Mouse (Mus musculus): Measurements from ENCODE around the gene Adgrg7.
A peak's percentile ranks its signal among the peaks of the same experiment; 100 is the strongest.

DNA sequence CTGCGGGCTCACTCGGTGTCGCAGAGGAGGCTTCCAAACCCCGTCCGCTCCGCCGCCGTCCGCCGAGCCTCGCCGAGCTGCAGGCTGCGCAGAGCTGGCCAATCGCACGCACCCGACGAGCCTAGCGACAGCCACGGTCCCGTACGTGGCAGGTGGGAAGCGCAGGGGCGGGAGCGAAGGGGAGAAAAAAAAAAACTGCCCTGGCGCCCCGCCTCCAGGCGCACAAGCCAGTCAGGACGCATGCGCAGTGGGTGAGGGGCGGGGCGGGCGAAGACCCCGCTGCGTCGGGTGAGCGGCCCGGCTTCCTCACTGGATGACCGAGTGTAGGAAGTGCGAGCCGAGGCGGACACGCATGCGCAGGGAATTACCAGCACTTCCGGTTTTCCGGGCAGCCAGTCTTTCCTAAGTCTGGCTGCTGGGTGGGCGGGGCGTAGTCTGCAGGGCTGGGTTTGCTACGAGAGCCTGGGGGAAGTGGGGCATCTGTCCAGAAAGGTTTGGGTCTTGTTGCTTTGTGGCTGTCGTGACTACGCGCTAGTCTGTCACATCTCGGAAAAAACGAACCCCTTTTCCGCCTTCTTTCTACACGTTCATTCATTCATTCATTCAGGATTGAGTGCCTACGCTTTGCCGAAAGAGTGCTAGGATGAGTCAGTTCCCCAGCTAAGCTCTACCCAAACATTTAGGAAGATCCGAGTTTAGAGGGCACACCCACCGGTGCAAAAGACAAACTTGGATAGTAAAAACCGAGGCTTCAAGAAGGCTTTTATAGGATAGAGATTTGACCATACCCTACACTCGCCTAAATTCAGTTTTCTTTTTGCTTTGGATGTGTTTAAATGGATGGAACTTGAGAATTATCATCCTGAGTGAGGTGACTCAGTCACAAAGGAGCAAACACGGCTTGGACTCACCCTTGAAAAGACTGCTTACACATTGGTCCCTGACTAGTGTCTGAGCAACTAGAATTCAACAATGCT, 78.1 kb downstream of the Adgrg7 start, which contains the start of gene Tfg:
- 0 out of 2 replicates have a peak, but pooled peaks have one; percentile 47 for TF ChIP-seq HCFC1 (IDR thresholded peaks at IDR 0.05; ENCODE audit: borderline replicate concordance, insufficient read depth, low read length)
- no peak for TF ChIP-seq CHD2 (IDR thresholded peaks at IDR 0.05; ENCODE audit: low read depth, low read length)
- no peak for TF ChIP-seq ZC3H11A (IDR thresholded peaks at IDR 0.05; ENCODE audit: borderline replicate concordance, low read depth, low read length)

Measured in ES-E14 (cell line).